Mouse (Mus musculus): Measurements from ENCODE around the gene Cd151.
"Not testable (repeated sequence)": the region's sequence is repeated elsewhere in the genome, so short reads cannot be mapped to it uniquely, and the experiment has no call there.

Gene Cd151

GRCm38 (mm10) chr7:141435856-141436522 is 31.2 kb upstream of the Cd151 start:
- no peak for DNase-seq (ENCODE audit: low spot score)

GRCm38 (mm10) chr7:141436523-141436892 is 30.7 kb upstream of the Cd151 start:
- DNase-seq (ENCODE audit: low spot score) = no peak

- DNase-seq (ENCODE audit: low spot score) = peak; percentile 86
Observed at GRCm38 (mm10) chr7:141437178-141438120, 29.7 kb upstream of the Cd151 start, which contains the start of gene Slc25a22. Gene Slc25a22 (minus strand): TSS chr7:141437892.

GRCm38 (mm10) chr7:141438201-141438968 is 28.8 kb upstream of the Cd151 start:
- DNase-seq (ENCODE audit: low spot score) = no peak

- DNase-seq (ENCODE audit: low spot score) = no peak
Observed at GRCm38 (mm10) chr7:141439140-141439679, 28.0 kb upstream of the Cd151 start.

GRCm38 (mm10) chr7:141439811-141440210 is 27.4 kb upstream of the Cd151 start:
- no peak for DNase-seq (ENCODE audit: low spot score)

- peak; percentile 83 for DNase-seq (ENCODE audit: low spot score)
Observed at GRCm38 (mm10) chr7:141440613-141441012, 26.6 kb upstream of the Cd151 start.

- DNase-seq (ENCODE audit: low spot score) = no peak
Observed at GRCm38 (mm10) chr7:141441460-141441859, 25.7 kb upstream of the Cd151 start.

- no peak for DNase-seq (ENCODE audit: low spot score)
Observed at GRCm38 (mm10) chr7:141442199-141442598, 25.0 kb upstream of the Cd151 start.

GRCm38 (mm10) chr7:141443081-141443821 is 23.9 kb upstream of the Cd151 start:
- DNase-seq (ENCODE audit: low spot score) = peak; percentile 72

GRCm38 (mm10) chr7:141443828-141444237 is 23.4 kb upstream of the Cd151 start, which contains the start of gene Pidd1:
Gene Pidd1 (minus strand): TSS chr7:141444025.
- peak; percentile 80 for DNase-seq (ENCODE audit: low spot score)

- not testable (repeated sequence) for DNase-seq (ENCODE audit: low spot score)
Observed at GRCm38 (mm10) chr7:141446374-141446773, 20.8 kb upstream of the Cd151 start.

- peak; percentile 91 for DNase-seq (ENCODE audit: low spot score)
Observed at GRCm38 (mm10) chr7:141447110-141447991, 19.8 kb upstream of the Cd151 start, which contains the start of gene Rplp2. Gene Rplp2 (plus strand): TSS chr7:141447370.

- no peak for DNase-seq (ENCODE audit: low spot score)
Observed at GRCm38 (mm10) chr7:141451928-141452327, 15.3 kb upstream of the Cd151 start.

GRCm38 (mm10) chr7:141453636-141454035 is 13.6 kb upstream of the Cd151 start:
- DNase-seq (ENCODE audit: low spot score) = no peak

GRCm38 (mm10) chr7:141454967-141455551 is 12.1 kb upstream of the Cd151 start, which contains the start of gene Pnpla2:
Gene Pnpla2 (plus strand): TSS chr7:141455198.
- DNase-seq (ENCODE audit: low spot score) = peak; percentile 93

- DNase-seq (ENCODE audit: low spot score) = peak; percentile 82
Observed at GRCm38 (mm10) chr7:141455610-141456314, 11.4 kb upstream of the Cd151 start.

GRCm38 (mm10) chr7:141456739-141457138 is 10.5 kb upstream of the Cd151 start:
- DNase-seq (ENCODE audit: low spot score) = no peak

- DNase-seq (ENCODE audit: low spot score) = no peak
Observed at GRCm38 (mm10) chr7:141457236-141457635, 10.0 kb upstream of the Cd151 start.

All from MN1 (cell line).